Mouse (Mus musculus) lung, adult 2 months (tissue): ENCODE results near the gene Emd. TPM values are rescaled to one million over a fixed set of nuclear protein-coding genes. Genes with fewer than 3 reads are reported as not detected.
"Not testable (repeated sequence)": the region's sequence is repeated elsewhere in the genome, so short reads cannot be mapped to it uniquely, and the experiment has no call there.

Source experiments
- DNase-seq: peaks from one replicate; pipeline ENCODE4 v3.0.0; 2022
- H3K4me1 ChIP-seq: fragments of 200-500 bp; 2 replicates; pipeline ENCODE4 v1.6.1; 2011; ENCODE audit warnings: low read length; ENCODE audit not compliant: control insufficient read depth, insufficient read depth
- H3K4me3 ChIP-seq: fragments of 200-500 bp; replicated peaks from 2 replicates; pipeline ENCODE3; 2011; ENCODE audit warnings: low read depth, mild to moderate bottlenecking, control low read depth, low read length; ENCODE audit errors: extremely low read depth
- CTCF ChIP-seq: fragments of 200-500 bp; IDR thresholded peaks from 2 replicates; pipeline ENCODE4 v1.5.1; 2011; ENCODE audit warnings: mild to moderate bottlenecking, low read length, control low read depth; ENCODE audit not compliant: insufficient read depth
- POLR2A ChIP-seq: fragments of 200-500 bp; IDR thresholded peaks from 2 replicates; pipeline ENCODE4 v1.6.1; 2011; ENCODE audit warnings: low read depth, mild to moderate bottlenecking, control low read depth, low read length, borderline replicate concordance; ENCODE audit errors: extremely low read depth
- WGBS: fragments of 180-500 bp; shearing (Covaris S2); methylation state at CpG from one replicate; pipeline ENCODE4 v1.1.7; 2018; 5-methylcytosine and 5-hydroxymethylcytosine counted together
- polyA plus RNA-seq: library from polyadenylated mRNA; depleted of rRNA; stranded (reverse); fragments of >200 nt; gene quantifications from 2 replicates; pipeline ENCODE4 v1.2.3, GENCODE M21; 2012; rRNA removed

Gene Emd
- polyA plus RNA-seq = 63.1 and 63.9 TPM in 2 replicates

GRCm38 (mm10) chrX:74254153-74254887, at the start of gene Emd:
TSS of gene Emd (plus strand) at chrX:74254687.
- WGBS = 35% methylated on average over 39 of the region's 39 CpGs
- H3K4me3 ChIP-seq = peak within 1 kb of the TSS; percentile 86
- H3K4me1 ChIP-seq = no peaks in the 10 kb centered on the region; the same call in 1 of the 2 replicates
- peak; percentile 68 for TF ChIP-seq POLR2A
- TF ChIP-seq CTCF = no peak
- DNase-seq = peak; percentile 76

- Histone ChIP-seq H3K4me1 (no peaks in the 10 kb centered on the region), H3K4me3 (no peak overlapping the region)
- DNase-seq = no peak
- WGBS = 76% methylated on average over 4 of the region's 4 CpGs
- TF ChIP-seq POLR2A (no peak), CTCF (no peak)
Measured at GRCm38 (mm10) chrX:74218496-74218895, 36.0 kb upstream of the Emd start.

GRCm38 (mm10) chrX:74219449-74219848, 35.0 kb upstream of the Emd start:
- H3K4me1 ChIP-seq = no peaks in the 10 kb centered on the region
- no peak overlapping the region for H3K4me3 ChIP-seq
- 55% methylated on average over 13 of the region's 13 CpGs for WGBS
- peak; percentile 16 for DNase-seq
- no peak for TF ChIP-seq POLR2A
- TF ChIP-seq CTCF = no peak

GRCm38 (mm10) chrX:74220099-74220498, 34.4 kb upstream of the Emd start:
- not testable (repeated sequence) for H3K4me1 ChIP-seq, H3K4me3 ChIP-seq, DNase-seq
- 33% methylated on average over 1 of the region's 1 CpGs for WGBS

- WGBS = 71% methylated on average over 1 of the region's 1 CpGs
- TF ChIP-seq CTCF (no peak), POLR2A (no peak)
- DNase-seq = no peak
- Histone ChIP-seq H3K4me3 (no peak overlapping the region), H3K4me1 (no peaks in the 10 kb centered on the region)
Measured at GRCm38 (mm10) chrX:74230038-74230437, 24.4 kb upstream of the Emd start.

GRCm38 (mm10) chrX:74233196-74233595, 21.3 kb upstream of the Emd start:
- no peak overlapping the region for H3K4me3 ChIP-seq
- no peaks in the 10 kb centered on the region for H3K4me1 ChIP-seq
- no peak for TF ChIP-seq POLR2A
- no peak for TF ChIP-seq CTCF
- no peak for DNase-seq
- 92% methylated on average over 5 of the region's 5 CpGs for WGBS

GRCm38 (mm10) chrX:74240332-74240731, 14.2 kb upstream of the Emd start:
- TF ChIP-seq POLR2A = no peak
- no peak for TF ChIP-seq CTCF
- 85% methylated on average over 4 of the region's 4 CpGs for WGBS
- H3K4me3 ChIP-seq = no peak overlapping the region
- no peaks in the 10 kb centered on the region for H3K4me1 ChIP-seq
- no peak for DNase-seq

GRCm38 (mm10) chrX:74243396-74243795, 11.1 kb upstream of the Emd start:
- no peak for TF ChIP-seq POLR2A
- TF ChIP-seq CTCF = no peak
- Histone ChIP-seq H3K4me1 (no peaks in the 10 kb centered on the region), H3K4me3 (peak overlapping the region; percentile 50)
- 59% methylated on average over 2 of the region's 2 CpGs for WGBS
- peak; percentile 12 for DNase-seq

- WGBS = 42% methylated on average over 3 of the region's 3 CpGs
- DNase-seq = peak; percentile 16
- TF ChIP-seq POLR2A (no peak), CTCF (no peak)
Measured at GRCm38 (mm10) chrX:74243807-74244206, 10.7 kb upstream of the Emd start.

GRCm38 (mm10) chrX:74244614-74245083, 9.8 kb upstream of the Emd start:
- 45% methylated on average over 3 of the region's 3 CpGs for WGBS
- peak; percentile 31 for DNase-seq
- TF ChIP-seq CTCF = no peak
- no peak for TF ChIP-seq POLR2A

More at GRCm38 (mm10) chrX:74243807-74244206, 10.7 kb upstream of the Emd start:
- no peaks in the 10 kb centered on the region for H3K4me1 ChIP-seq
- peak overlapping the region; percentile 50 for H3K4me3 ChIP-seq

More at GRCm38 (mm10) chrX:74244614-74245083, 9.8 kb upstream of the Emd start:
- Histone ChIP-seq H3K4me3 (peak overlapping the region; percentile 25), H3K4me1 (no peaks in the 10 kb centered on the region)
